Mouse (Mus musculus): ENCODE results near the gene Enam.

DNA sequence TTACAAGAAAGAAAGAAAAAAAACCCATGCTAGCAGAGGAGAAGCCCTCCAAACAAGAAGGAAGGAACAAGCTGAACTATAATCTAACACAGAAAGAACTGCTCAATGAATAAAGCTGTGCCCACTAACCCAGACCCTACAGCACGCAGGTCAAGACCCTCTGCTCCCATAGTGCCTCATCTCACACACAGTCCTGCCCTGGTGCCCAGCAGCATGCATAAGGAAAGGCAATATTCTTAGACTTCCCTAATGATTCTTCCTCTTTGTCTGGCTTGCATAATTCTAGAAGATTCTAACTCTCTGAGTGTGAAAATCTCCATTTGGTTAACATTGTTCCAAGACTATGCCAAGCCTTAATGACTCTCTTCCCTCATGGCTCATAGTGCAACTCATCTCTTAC, 21.2 kb downstream of the Enam start:
- TF ChIP-seq EP300 (IDR thresholded peaks at IDR 0.05; ENCODE audit: low read depth) = no peak
- TF ChIP-seq CTCF (IDR thresholded peaks at IDR 0.05; ENCODE audit: low read depth) = no peak

Data from liver, embryonic 14.5 days (tissue).